Mouse (Mus musculus) kidney, adult 10 weeks (tissue): ENCODE measurements around the gene Zfp606. TPM values are rescaled to one million over a fixed set of nuclear protein-coding genes. Genes with fewer than 3 reads are reported as not detected.

Experiments used
- polyA plus RNA-seq: library from polyadenylated mRNA; stranded (reverse); fragments of 350-450 nt; fragmentation: Illumina TruSeq; extraction: RNeasy Lipid Tissue Mini Kit (QIAGEN cat#74804); gene quantifications from one replicate; pipeline ENCODE4 v1.2.3, GENCODE M21; 2014; ENCODE audit warnings: low read depth, low replicate concordance

Gene Zfp606
- polyA plus RNA-seq: 28.9 TPM

DNA sequence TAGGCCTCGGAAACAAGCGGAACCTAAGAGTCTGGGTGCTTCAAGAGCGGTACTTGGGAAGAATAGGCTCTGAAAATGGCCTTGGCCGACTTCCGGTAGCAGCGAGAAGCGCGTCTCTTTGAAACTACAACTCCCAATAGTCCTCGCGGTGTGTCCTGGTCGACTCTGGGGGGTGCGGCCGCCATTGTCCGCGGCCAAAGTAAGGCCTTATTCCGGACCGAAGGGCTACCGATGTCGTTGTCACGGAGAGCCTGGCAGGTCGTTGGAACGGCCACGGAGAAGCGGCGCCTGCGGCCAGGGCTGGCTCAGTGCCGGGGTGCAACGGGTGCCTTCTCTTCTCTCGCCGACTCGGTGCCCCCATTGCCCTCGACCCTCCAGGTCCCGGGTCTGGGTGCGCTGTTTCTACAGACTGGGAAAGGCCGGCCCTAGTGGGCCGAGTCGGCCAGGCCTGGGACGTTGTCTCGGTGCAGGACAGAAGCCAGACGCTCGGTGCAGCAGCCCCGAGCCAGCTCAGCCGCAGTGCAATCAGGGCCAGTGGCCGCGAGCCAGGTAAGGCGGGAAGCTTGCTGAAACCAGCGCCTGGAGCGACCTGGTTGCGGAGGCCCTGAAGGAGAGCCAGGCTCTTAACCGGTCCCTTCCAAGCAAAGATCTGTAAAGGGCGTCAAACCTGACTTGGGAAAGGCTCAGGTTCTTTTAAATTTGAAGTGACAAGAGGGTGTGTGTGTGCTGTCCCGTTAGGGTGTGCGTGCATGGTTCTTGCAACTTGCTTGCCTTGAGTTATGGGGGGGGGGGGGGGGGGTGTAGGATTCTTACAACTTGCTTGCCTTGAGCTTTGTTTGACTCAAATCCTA, at the start of gene Zfp606:
Zfp606 (plus strand) TSS at position 136 of the 851 bp plus-strand sequence.

DNA sequence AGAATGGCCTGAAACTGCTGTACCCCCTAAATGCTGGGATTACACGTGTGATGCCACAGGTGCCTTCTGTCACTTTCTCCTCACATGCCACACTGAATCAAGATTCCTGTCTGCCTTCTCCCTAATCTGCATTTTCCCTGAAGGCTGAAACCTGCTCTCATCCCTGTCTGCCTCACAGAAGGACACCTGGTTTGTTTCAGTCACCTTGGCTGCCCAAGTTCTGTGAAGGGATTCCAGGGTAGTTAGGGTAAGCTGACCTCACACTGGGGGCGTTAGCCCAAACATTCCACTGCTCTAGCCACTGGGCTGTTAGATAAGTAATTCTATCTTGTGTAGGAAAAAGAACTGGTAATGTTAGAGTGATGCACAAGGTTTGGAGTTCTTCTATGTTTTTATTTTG, 34.1 kb downstream of the Zfp606 start, which contains the start of gene 2900092C05Rik:
2900092C05Rik (plus strand) TSS at position 301 of the 400 bp plus-strand sequence.

Other genes starting within 250 kb of the Zfp606 start
- not detected for gene Vmn1r81, start 210.0 kb upstream of the Zfp606 start, polyA plus RNA-seq
- gene Vmn1r82, start 177.9 kb upstream of the Zfp606 start, polyA plus RNA-seq: not detected
- gene Vmn1r83, start 148.8 kb upstream of the Zfp606 start, polyA plus RNA-seq: not detected
- gene Vmn1r84, start 109.0 kb upstream of the Zfp606 start, polyA plus RNA-seq: not detected
- 2.5 TPM for gene Zfp551, start 55.5 kb upstream of the Zfp606 start, polyA plus RNA-seq
- not detected for gene 2900092C05Rik, start 34.2 kb downstream of the Zfp606 start, polyA plus RNA-seq
- gene Vmn2r53, start 130.5 kb downstream of the Zfp606 start, polyA plus RNA-seq: not detected
- not detected for gene Vmn2r54, start 162.0 kb downstream of the Zfp606 start, polyA plus RNA-seq
- not detected for gene Vmn2r55, start 206.7 kb downstream of the Zfp606 start, polyA plus RNA-seq